Mouse (Mus musculus) erythroid progenitor cell, adult 5-6 weeks (primary cell): Measurements from ENCODE around the gene Lsamp. TPM values are rescaled to one million over a fixed set of nuclear protein-coding genes. Genes with fewer than 3 reads are reported as not detected.

ENCODE experiments used
- ATAC-seq: replicated peaks from 2 replicates; pipeline ENCODE4 v1.8.0; 2016; ENCODE audit warnings: moderate number of reproducible peaks, mild to moderate bottlenecking, moderate TSS enrichment, inconsistent platforms; ENCODE audit not compliant: poor library complexity, low FRiP score, severe bottlenecking
- total RNA-seq, 2 experiments: library from RNA; stranded (forward) in 1 of 2; stranded (reverse) in 1 of 2; fragments of 150-400 nt in 1 of 2; fragments of 186-747, 209-891 nt in 1 of 2; gene quantifications; 2 replicates each; pipeline versions ENCODE4 v1.2.3 to v1.2.4; 2015 to 2017; ENCODE audit warnings: low replicate concordance in 2 of 2

The Lsamp gene
- total RNA-seq, 2 experiments from 2014 or later, result not detected

DNA sequence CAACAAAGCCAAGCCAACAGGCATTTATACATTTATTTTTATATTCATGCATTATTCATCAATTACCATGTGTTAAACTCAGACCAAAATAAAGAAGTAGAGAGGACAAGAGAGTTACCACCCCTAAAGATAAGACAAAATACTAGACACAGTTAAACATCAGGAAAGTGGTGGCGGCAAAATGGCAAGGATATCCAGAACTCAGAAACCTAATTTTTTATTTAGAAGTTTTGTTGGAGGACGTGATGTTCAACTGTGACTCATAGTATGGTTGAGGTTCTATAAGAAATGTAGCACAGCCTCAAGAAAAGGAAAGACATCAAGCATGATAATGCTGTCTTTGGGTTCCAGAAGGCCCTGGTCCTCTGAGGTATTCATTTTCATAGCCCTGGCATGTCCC, 1104.5 kb downstream of the Lsamp start:
- ATAC-seq, result no peak

GRCm38 (mm10) chr16:41090092-41090491, 1105.9 kb downstream of the Lsamp start:
- no peak for ATAC-seq

DNA sequence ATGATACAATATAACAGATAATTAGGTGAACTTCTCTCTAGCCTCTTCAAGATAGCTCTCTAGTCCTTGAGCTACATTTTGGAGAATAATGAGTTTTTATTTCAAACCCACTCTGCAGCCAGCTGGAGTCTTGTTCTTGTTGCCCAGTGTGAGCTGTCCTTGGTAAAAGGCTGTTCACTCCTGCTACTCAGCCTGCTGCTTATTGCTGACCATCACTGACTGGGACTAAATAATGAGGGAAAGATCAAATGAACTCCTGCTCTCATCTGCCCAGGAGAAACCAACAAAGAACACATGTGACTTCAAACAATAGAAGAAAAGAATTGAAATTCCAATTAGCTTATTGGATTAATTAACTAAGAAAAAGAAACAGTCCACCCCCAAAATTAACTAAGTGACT, 1107.1 kb downstream of the Lsamp start:
- no peak for ATAC-seq

- no peak for ATAC-seq
Measured at GRCm38 (mm10) chr16:41102805-41103204, 1118.6 kb downstream of the Lsamp start.

DNA sequence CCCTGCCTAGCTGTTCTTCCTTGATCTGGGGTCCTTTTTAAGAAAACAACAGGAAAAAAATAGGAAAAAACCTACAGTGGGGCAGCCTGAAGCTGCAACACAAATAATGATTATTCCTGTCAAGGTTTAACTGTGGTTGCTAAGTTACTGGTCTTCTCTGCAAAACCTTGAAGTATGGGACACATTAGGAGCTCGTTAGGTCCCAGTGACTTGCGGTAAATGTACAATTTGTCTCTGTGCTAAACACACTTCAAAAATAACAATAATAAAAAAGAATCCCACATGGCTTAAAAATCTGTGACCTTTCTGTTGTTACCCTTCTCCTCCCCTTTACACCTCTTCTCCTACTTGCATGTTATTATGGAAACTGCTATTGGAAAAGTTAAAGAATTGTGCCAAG, 1140.2 kb downstream of the Lsamp start:
- no peak for ATAC-seq

- no peak for ATAC-seq
Measured at GRCm38 (mm10) chr16:41125051-41125450, 1140.9 kb downstream of the Lsamp start.

- no peak for ATAC-seq
Measured at GRCm38 (mm10) chr16:41131053-41131452, 1146.9 kb downstream of the Lsamp start.

DNA sequence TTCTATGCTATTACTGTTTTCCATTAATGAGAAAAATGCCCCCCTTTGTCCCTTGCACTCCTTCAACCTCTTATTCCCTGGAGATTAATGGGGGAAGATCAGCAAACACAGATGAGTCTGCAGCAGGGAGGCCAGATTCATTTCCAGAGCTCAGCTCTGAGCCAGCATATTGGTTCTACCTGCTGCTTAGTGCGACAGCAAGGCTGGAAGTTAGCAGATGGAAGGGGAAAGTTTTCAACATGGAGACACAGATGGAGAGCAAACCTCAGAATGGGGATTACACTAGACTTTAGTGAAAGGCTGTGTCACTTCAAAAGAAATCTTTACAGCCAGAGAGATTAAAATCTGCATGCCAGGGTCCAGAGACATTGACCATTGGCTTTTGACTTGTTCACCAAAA, 1188.7 kb downstream of the Lsamp start:
- no peak for ATAC-seq

DNA sequence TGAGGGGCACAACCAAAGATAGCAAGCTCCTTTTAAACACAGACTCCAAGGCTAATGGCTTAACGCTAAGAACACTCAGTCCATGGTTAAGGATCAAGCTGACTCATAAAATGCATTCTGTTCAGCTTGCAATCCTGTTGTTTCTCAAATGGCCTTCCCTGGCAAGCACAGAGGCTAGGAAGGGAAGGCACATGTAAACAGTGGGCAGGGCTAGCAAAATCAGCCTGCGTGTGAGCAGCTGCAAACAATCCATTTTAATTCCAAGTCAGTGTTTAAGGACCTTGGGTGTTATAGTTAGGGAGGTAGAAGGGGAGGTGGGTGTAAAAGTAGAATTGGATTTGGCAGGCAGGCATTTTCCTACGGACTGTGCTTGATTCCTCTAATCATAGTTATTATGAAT, 1195.4 kb downstream of the Lsamp start:
- no peak for ATAC-seq

DNA sequence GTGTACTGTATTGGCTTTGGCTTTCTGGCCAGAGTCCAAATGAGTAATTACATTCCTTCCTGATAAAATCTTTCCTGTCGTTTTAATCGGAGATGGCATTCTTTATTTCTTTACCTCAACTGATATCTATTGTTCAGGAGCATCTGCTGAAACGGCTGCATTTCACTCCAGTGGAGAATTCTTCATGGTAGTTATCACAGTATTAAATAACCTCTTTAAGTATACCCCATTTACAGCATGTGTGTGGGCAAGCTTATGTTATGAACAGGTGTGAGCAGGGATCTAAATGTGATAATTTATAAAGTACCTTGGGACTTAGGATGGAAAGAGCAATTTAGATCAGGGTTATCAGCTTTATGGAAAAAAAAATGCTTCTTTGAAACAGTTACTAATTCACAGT, 1196.7 kb downstream of the Lsamp start:
- ATAC-seq, result no peak

GRCm38 (mm10) chr16:41210055-41210454, 1225.9 kb downstream of the Lsamp start:
- no peak for ATAC-seq

- no peak for ATAC-seq
Measured at GRCm38 (mm10) chr16:41235829-41236228, 1251.7 kb downstream of the Lsamp start.

DNA sequence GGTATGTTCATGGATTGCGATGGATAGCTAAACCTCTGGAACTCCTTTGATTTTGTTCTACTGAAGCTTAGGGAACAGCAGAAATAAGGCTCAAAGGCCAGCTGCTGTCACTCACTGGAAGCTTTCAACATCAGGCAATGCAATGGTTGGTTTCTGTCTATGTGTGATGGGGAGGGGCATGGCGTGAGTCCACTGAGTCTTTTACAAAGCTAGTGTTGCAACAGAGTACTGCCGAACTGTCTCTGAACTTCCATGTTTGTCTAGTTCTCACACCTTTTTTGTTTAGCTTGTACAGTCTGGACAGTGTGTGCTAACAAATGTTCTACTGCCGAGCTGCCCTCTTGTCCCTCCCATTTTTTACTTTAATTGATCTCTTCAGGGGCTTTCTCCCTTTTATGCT, 1258.7 kb downstream of the Lsamp start:
- no peak for ATAC-seq

- ATAC-seq, result no peak
Measured at GRCm38 (mm10) chr16:41244711-41245110, 1260.5 kb downstream of the Lsamp start.

DNA sequence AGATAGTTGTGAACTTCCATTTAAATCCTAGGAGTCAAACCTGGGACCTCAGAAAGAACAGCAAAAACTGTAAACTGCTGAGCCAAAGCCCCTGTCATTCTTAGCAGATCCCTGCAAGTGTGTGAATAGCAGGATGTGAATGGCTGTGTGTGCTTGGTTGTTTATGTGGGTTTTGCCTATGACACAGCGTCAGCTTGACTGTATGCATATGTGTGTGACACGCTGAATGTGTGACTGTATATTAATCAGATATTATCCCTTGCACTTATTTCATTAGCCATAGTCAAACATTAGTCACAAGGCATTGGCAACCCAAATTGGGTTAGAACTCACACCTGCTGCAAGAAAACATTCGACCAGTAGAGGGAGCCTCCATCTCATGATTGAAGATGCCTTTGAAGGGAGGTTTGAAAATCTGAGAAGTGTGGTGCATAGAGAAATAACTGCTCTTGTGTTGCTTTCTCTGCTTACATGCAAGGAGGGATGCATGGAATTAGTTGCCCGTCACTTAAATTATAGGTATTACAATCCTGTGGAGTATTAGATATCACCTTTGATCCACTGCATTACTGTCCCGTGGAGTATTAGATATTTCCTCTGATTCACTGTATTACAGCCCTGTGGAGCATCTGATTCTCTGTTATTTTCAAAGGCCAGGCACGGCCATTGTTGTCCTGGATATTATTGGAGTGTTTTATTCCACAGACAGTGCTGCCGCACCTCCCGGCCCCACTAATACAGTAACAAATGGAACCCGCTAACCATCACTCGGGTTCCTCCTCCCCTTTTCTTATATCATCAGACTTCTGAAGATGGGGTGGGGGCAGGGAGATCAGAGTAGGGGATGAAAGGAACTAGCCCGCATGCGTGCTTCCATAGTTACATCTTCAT, 1274.2 kb downstream of the Lsamp start:
- no peak for ATAC-seq

DNA sequence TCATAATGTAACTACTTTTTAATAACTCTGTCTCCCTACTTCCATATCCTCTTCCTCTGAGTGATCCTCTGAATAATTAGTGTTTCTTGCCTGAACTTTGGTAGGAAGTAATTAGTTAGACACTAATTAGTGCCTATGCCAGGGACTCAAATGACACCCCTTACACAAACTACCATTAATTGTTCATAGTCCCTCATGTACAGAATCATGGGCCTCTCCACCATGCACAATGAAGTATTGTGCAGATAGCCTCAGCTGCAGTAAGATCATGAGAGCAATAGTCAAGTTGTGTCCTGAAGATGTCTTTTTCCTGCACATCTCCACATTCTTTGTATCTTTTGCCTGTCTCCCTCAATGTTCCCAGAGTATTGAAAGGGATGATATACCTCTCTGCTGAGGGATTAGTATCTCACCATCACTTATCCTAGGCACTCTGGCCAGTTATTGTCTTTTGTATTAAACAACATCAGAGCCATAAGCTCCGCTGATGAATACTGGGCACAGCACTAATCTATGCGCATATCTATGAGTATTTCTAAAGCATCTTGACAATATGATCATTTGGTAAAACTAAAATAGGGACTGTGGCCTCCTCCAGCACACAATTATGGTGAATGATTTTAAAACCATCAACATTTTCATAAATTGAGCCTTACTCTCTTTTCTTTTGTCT, 1292.0 kb downstream of the Lsamp start:
- ATAC-seq, result no peak

DNA sequence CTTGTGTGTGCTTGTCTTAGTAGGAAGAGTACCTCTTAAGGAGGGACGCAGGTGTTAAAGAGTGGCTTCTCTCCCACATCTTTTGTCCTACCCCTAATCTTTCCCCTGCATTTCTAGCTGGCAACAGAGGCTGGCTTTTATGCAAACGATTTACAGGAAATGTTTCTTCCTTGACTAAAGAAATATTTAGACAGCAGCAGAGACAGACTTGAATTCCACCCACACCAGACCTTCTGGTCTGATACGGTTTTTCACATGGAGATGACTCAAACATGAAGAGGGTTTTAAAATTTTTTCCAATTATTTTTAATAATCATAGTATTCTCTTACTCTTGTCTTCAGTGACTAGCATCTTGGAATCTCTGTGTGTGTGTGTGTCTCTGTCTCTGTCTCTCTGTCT, 1333.8 kb downstream of the Lsamp start:
- no peak for ATAC-seq

DNA sequence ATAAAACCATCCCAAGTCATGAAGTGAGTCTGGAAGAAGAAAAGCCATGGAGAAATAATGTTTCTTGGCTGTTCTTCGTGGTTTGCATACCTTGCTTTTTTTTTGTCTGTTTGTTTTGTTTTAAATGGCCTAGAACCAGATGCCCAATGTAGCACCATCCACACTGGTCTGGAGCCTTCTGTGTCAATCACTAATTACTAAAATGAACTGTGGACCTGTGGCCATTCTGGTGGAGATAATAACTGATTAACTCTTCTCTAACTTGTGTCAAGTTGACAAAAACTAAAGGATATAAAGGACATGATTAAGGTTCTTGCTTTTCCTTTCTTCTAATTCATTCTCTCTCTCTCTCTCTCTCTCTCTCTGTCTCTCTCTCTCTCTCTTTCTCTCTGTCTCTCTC, 1359.3 kb downstream of the Lsamp start:
- no peak for ATAC-seq

DNA sequence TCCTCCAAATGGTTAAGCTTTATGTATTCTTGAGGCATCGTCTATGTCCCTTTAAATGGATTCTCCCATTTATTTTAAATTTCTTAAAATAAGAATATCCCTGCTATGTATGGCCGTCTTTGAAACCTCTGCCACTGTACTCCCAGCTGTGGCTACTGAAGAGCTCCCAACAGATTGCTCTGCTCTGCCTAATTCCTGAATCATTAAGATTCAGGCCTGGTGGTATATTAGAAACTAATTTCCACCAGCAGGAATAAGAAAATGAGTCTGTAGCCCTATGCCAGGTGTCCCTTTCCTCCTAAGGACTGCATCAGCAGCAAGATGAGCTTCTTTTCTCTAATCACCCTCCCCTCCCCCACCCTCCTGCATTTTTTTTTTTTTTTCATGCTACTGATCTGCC, 1381.0 kb downstream of the Lsamp start:
- no peak for ATAC-seq

GRCm38 (mm10) chr16:41383702-41384101, 1399.5 kb downstream of the Lsamp start:
- ATAC-seq, result no peak

DNA sequence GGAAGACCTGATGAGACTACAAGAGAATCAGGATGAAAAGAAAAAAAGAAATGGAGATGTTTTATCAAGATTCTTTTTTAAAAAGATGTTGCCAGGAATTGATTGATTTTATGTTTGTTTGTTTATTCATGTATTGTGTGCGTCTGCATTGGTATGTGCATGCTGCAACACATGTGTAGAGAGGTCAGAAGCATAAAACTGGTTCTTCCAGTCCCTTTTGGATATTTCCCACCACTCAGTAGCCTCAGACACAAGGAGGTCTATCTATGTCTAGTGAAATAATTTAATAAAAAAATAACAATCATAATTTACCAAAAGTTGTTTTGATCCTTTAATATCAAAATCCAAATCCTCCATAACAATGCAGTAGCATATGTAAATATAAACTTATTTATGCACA, 1400.1 kb downstream of the Lsamp start:
- no peak for ATAC-seq
